Mouse (Mus musculus): ENCODE results near the gene Fosl1. TPM values are rescaled to one million over a fixed set of nuclear protein-coding genes. Genes with fewer than 3 reads are reported as not detected.
A peak's percentile ranks its signal among the peaks of the same experiment; 100 is the strongest.

Gene Fosl1
- polyA plus RNA-seq, 1 experiment from 2014 or later = not detected

GRCm38 (mm10) chr19:5496052-5496370 is 48.7 kb downstream of the Fosl1 start:
- H3K4me3 ChIP-seq (ENCODE audit: low read length) = no peak overlapping the region
- H3K36me3 ChIP-seq (ENCODE audit: control insufficient read depth, insufficient read depth, low read length) = peaks cover 53% of the 10 kb centered on the region
- no peak overlapping the region for H3K4me2 ChIP-seq (replicated peaks; ENCODE audit: low read depth, low read length)
- peaks cover 12% of the 10 kb centered on the region; the same call in 1 of the 2 replicates for H3K4me1 ChIP-seq (ENCODE audit: control insufficient read depth, insufficient read depth, low read length)
- H3K9ac ChIP-seq (ENCODE audit: low read depth, low read length) = no peak overlapping the region
- H3K27ac ChIP-seq (ENCODE audit: low read depth, low read length) = no peak overlapping the region
- 87% methylated on average over 16 of the region's 16 CpGs for WGBS
- H3K27me3 ChIP-seq (ENCODE audit: control insufficient read depth, insufficient read depth, low read length) = no peaks in the 10 kb centered on the region
- no peaks in the 10 kb centered on the region for H3K9me3 ChIP-seq (ENCODE audit: control insufficient read depth, low read length)
- ATAC-seq (ENCODE audit: low FRiP score, low TSS enrichment) = no peak

- Histone ChIP-seq H3K9me3 (ENCODE audit: control insufficient read depth, low read length) (no peaks in the 10 kb centered on the region), H3K4me2 (replicated peaks; ENCODE audit: low read depth, low read length) (no peak overlapping the region), H3K36me3 (ENCODE audit: control insufficient read depth, insufficient read depth, low read length) (peaks cover 23% of the 10 kb centered on the region), H3K27ac (ENCODE audit: low read depth, low read length) (no peak overlapping the region), H3K9ac (ENCODE audit: low read depth, low read length) (no peak overlapping the region), H3K4me1 (ENCODE audit: control insufficient read depth, insufficient read depth, low read length) (no peaks in the 10 kb centered on the region), H3K4me3 (ENCODE audit: low read length) (no peak overlapping the region), H3K27me3 (ENCODE audit: control insufficient read depth, insufficient read depth, low read length) (no peaks in the 10 kb centered on the region)
- 86% methylated on average over 2 of the region's 2 CpGs for WGBS
- no peak for ATAC-seq (ENCODE audit: low FRiP score, low TSS enrichment)
Observed at GRCm38 (mm10) chr19:5500330-5500875, 53.1 kb downstream of the Fosl1 start.

- no peak within 1 kb of the TSS for H3K27ac ChIP-seq (ENCODE audit: low read depth, low read length)
- no peaks in the 10 kb centered on the region for H3K36me3 ChIP-seq (ENCODE audit: control insufficient read depth, insufficient read depth, low read length)
- H3K9me3 ChIP-seq (ENCODE audit: control insufficient read depth, low read length) = peaks cover 6% of the 10 kb centered on the region; the same call in 1 of the 2 replicates
- WGBS = 58% methylated on average over 17 of the region's 17 CpGs
- H3K4me2 ChIP-seq (replicated peaks; ENCODE audit: low read depth, low read length) = peak within 1 kb of the TSS; percentile 22
- no peak within 1 kb of the TSS for H3K9ac ChIP-seq (ENCODE audit: low read depth, low read length)
- no peaks in the 10 kb centered on the region for H3K4me1 ChIP-seq (ENCODE audit: control insufficient read depth, insufficient read depth, low read length)
- no peaks in the 10 kb centered on the region for H3K27me3 ChIP-seq (ENCODE audit: control insufficient read depth, insufficient read depth, low read length)
- no peak; the same call in 1 of the 2 replicates for ATAC-seq (ENCODE audit: low FRiP score, low TSS enrichment)
- no peak within 1 kb of the TSS; the same call in 1 of the 2 replicates for H3K4me3 ChIP-seq (ENCODE audit: low read length)
Observed at GRCm38 (mm10) chr19:5503687-5504086, 56.3 kb downstream of the Fosl1 start, which contains the start of gene 1700020D05Rik. 1700020D05Rik (minus strand) TSS chr19:5503787.

Other genes with a start within 250 kb of the Fosl1 start
- 17.6 and 30.4 TPM in 2 replicates for gene Pacs1, start 174.4 kb upstream of the Fosl1 start, polyA plus RNA-seq (2014; fragmentation: Nextera tagmentation; extraction: Ambion mirVana)
- 293 and 384 TPM in 2 replicates for gene Sf3b2, start 152.1 kb upstream of the Fosl1 start, polyA plus RNA-seq (2014; fragmentation: Nextera tagmentation; extraction: Ambion mirVana)
- gene Gal3st3, start 149.2 kb upstream of the Fosl1 start, polyA plus RNA-seq (2014; fragmentation: Nextera tagmentation; extraction: Ambion mirVana) = 2.9 and 4.4 TPM in 2 replicates
- gene Catsper1, start 111.8 kb upstream of the Fosl1 start, polyA plus RNA-seq (2014; fragmentation: Nextera tagmentation; extraction: Ambion mirVana) = not detected in 2 replicates
- 1.3 TPM in 1 of 2 replicates, not detected in the other for gene Cst6, start 98.0 kb upstream of the Fosl1 start, polyA plus RNA-seq (2014; fragmentation: Nextera tagmentation; extraction: Ambion mirVana)
- 49.9 and 57.1 TPM in 2 replicates for gene Eif1ad, start 80.8 kb upstream of the Fosl1 start, polyA plus RNA-seq (2014; fragmentation: Nextera tagmentation; extraction: Ambion mirVana)
- 527 and 609 TPM in 2 replicates for gene Banf1, start 80.4 kb upstream of the Fosl1 start, polyA plus RNA-seq (2014; fragmentation: Nextera tagmentation; extraction: Ambion mirVana)
- gene Sart1, start 58.8 kb upstream of the Fosl1 start, polyA plus RNA-seq (2014; fragmentation: Nextera tagmentation; extraction: Ambion mirVana) = 74.2 and 80.6 TPM in 2 replicates
- 0.16 and 0.35 TPM in 2 replicates for gene Tsga10ip, start 45.0 kb upstream of the Fosl1 start, polyA plus RNA-seq (2014; fragmentation: Nextera tagmentation; extraction: Ambion mirVana)
- gene Drap1, start 22.6 kb upstream of the Fosl1 start, polyA plus RNA-seq (2014; fragmentation: Nextera tagmentation; extraction: Ambion mirVana) = 191 and 248 TPM in 2 replicates
- 39.0 and 40.8 TPM in 2 replicates for gene AI837181, start 22.4 kb upstream of the Fosl1 start, polyA plus RNA-seq (2014; fragmentation: Nextera tagmentation; extraction: Ambion mirVana)
- gene Ccdc85b, start 10.3 kb downstream of the Fosl1 start, polyA plus RNA-seq (2014; fragmentation: Nextera tagmentation; extraction: Ambion mirVana) = 8.5 and 11.3 TPM in 2 replicates
- 122 and 125 TPM in 2 replicates for gene Fibp, start 13.1 kb downstream of the Fosl1 start, polyA plus RNA-seq (2014; fragmentation: Nextera tagmentation; extraction: Ambion mirVana)
- gene Ctsw, start 21.0 kb downstream of the Fosl1 start, polyA plus RNA-seq (2014; fragmentation: Nextera tagmentation; extraction: Ambion mirVana) = 0.54 TPM in 2 replicates
- gene Efemp2, start 26.4 kb downstream of the Fosl1 start, polyA plus RNA-seq (2014; fragmentation: Nextera tagmentation; extraction: Ambion mirVana) = 109 and 139 TPM in 2 replicates
- 36.2 and 42.2 TPM in 2 replicates for gene Mus81, start 40.9 kb downstream of the Fosl1 start, polyA plus RNA-seq (2014; fragmentation: Nextera tagmentation; extraction: Ambion mirVana)
- gene Cfl1, start 42.9 kb downstream of the Fosl1 start, polyA plus RNA-seq (2014; fragmentation: Nextera tagmentation; extraction: Ambion mirVana) = 3,114 and 3,144 TPM in 2 replicates
- gene 1700020D05Rik, start 56.2 kb downstream of the Fosl1 start, polyA plus RNA-seq (2014; fragmentation: Nextera tagmentation; extraction: Ambion mirVana) = 0.19 TPM in 1 of 2 replicates, not detected in the other
- gene Snx32, start 63.0 kb downstream of the Fosl1 start, polyA plus RNA-seq (2014; fragmentation: Nextera tagmentation; extraction: Ambion mirVana) = 5.7 and 6.5 TPM in 2 replicates
- 11.1 and 11.8 TPM in 2 replicates for gene Ovol1, start 113.1 kb downstream of the Fosl1 start, polyA plus RNA-seq (2014; fragmentation: Nextera tagmentation; extraction: Ambion mirVana)
- gene Ap5b1, start 120.5 kb downstream of the Fosl1 start, polyA plus RNA-seq (2014; fragmentation: Nextera tagmentation; extraction: Ambion mirVana) = 7.6 and 9.2 TPM in 2 replicates
- 159 and 182 TPM in 2 replicates for gene Rnaseh2c, start 154.3 kb downstream of the Fosl1 start, polyA plus RNA-seq (2014; fragmentation: Nextera tagmentation; extraction: Ambion mirVana)
- 31.5 and 36.0 TPM in 2 replicates for gene Kat5, start 162.7 kb downstream of the Fosl1 start, polyA plus RNA-seq (2014; fragmentation: Nextera tagmentation; extraction: Ambion mirVana)
- 42.4 and 49.8 TPM in 2 replicates for gene Rela, start 189.9 kb downstream of the Fosl1 start, polyA plus RNA-seq (2014; fragmentation: Nextera tagmentation; extraction: Ambion mirVana)
- 17.4 and 26.8 TPM in 2 replicates for gene Sipa1, start 216.2 kb downstream of the Fosl1 start, polyA plus RNA-seq (2014; fragmentation: Nextera tagmentation; extraction: Ambion mirVana)
- 26.8 and 33.6 TPM in 2 replicates for gene Map3k11, start 241.2 kb downstream of the Fosl1 start, polyA plus RNA-seq (2014; fragmentation: Nextera tagmentation; extraction: Ambion mirVana)
- gene Pcnx3, start 241.4 kb downstream of the Fosl1 start, polyA plus RNA-seq (2014; fragmentation: Nextera tagmentation; extraction: Ambion mirVana) = 31.2 and 35.4 TPM in 2 replicates

Measured in kidney, embryonic 14.5 days (tissue).